Mouse (Mus musculus) embryonic facial prominence, embryonic 11.5 days (tissue): ENCODE measurements around the gene Zmynd8. TPM values are rescaled to one million over a fixed set of nuclear protein-coding genes. Genes with fewer than 3 reads are reported as not detected.

ENCODE experiments used
- ATAC-seq: fragments of 200-750 bp; cut with Nextera tagmentation; replicated peaks from 2 replicates; pipeline ENCODE4 v1.8.0; 2017; ENCODE audit warnings: low read depth; ENCODE audit not compliant: insufficient number of reproducible peaks, low FRiP score, low TSS enrichment
- DNase-seq: peaks from one replicate; pipeline ENCODE4 v3.0.0-alpha.2; 2015; ENCODE audit warnings: low spot score
- H3K27ac ChIP-seq: fragments of 300-500 bp; sonication (generic); replicated peaks from 2 replicates; pipeline ENCODE4 v1.5.1; 2014; ENCODE audit warnings: mild to moderate bottlenecking, low read depth, low read length, control low read depth
- H3K27me3 ChIP-seq: fragments of 300-500 bp; sonication (generic); 2 replicates; pipeline ENCODE4 v1.6.1; 2014; ENCODE audit warnings: mild to moderate bottlenecking, low read length, moderate library complexity, mixed read lengths; ENCODE audit not compliant: control insufficient read depth, insufficient read depth
- H3K36me3 ChIP-seq: fragments of 300-500 bp; sonication (generic); replicated peaks from 2 replicates; pipeline ENCODE4 v1.6.1; 2014; ENCODE audit warnings: low read depth, mild to moderate bottlenecking, low read length, moderate library complexity, mixed read lengths; ENCODE audit not compliant: control insufficient read depth, insufficient read depth
- H3K4me1 ChIP-seq: fragments of 300-500 bp; sonication (generic); 2 replicates; pipeline ENCODE4 v1.6.1; 2014; ENCODE audit warnings: low read length, mixed read lengths; ENCODE audit not compliant: control insufficient read depth, insufficient read depth
- H3K4me2 ChIP-seq: fragments of 300-500 bp; sonication (generic); 2 replicates; pipeline ENCODE4 v1.6.1; 2014; ENCODE audit warnings: low read depth, mild to moderate bottlenecking, control low read depth, low read length, moderate library complexity
- H3K4me3 ChIP-seq: fragments of 300-500 bp; sonication (generic); 2 replicates; pipeline ENCODE4 v1.5.1; 2014; ENCODE audit warnings: low read depth, low read length, control low read depth
- H3K9ac ChIP-seq: fragments of 300-500 bp; sonication (generic); replicated peaks from 2 replicates; pipeline ENCODE4 v1.6.1; 2014; ENCODE audit warnings: mild to moderate bottlenecking, control low read depth, low read length
- H3K9me3 ChIP-seq: fragments of 300-500 bp; sonication (generic); replicated peaks from 2 replicates; pipeline ENCODE4 v1.6.1; 2016; ENCODE audit warnings: mild to moderate bottlenecking, low read length, inconsistent platforms, mixed read lengths; ENCODE audit not compliant: control insufficient read depth
- WGBS: fragments of 180-500 bp; shearing (Covaris S2); extraction: QIAGEN DNeasy Blood & Tissue Kit; methylation state at CpG from one replicate; pipeline ENCODE4 v1.1.7; 2014; 5-methylcytosine and 5-hydroxymethylcytosine counted together
- polyA plus RNA-seq: library from polyadenylated mRNA; unstranded; fragments of >200 nt; fragmentation: Nextera tagmentation; extraction: Ambion mirVana; gene quantifications from 2 replicates; pipeline ENCODE4 v1.2.1, GENCODE M21; 2014

The Zmynd8 gene
- polyA plus RNA-seq, 1 experiment from 2014 or later: 36.8 TPM

- H3K27me3 ChIP-seq: no peaks in the 10 kb centered on the region
- no peaks in the 10 kb centered on the region for H3K4me1 ChIP-seq
- no peak overlapping the region for H3K4me3 ChIP-seq
- DNase-seq (no peak), ATAC-seq (no peak)
- no peak overlapping the region for H3K9ac ChIP-seq
- no peak overlapping the region for H3K27ac ChIP-seq
- no peak overlapping the region for H3K4me2 ChIP-seq
- WGBS: 87% methylated on average over 15 of the region's 15 CpGs
- H3K36me3 ChIP-seq: peaks cover 6% of the 10 kb centered on the region
- H3K9me3 ChIP-seq: no peaks in the 10 kb centered on the region
Measured at GRCm38 (mm10) chr2:165820504-165821095, 78.2 kb downstream of the Zmynd8 start.

DNA sequence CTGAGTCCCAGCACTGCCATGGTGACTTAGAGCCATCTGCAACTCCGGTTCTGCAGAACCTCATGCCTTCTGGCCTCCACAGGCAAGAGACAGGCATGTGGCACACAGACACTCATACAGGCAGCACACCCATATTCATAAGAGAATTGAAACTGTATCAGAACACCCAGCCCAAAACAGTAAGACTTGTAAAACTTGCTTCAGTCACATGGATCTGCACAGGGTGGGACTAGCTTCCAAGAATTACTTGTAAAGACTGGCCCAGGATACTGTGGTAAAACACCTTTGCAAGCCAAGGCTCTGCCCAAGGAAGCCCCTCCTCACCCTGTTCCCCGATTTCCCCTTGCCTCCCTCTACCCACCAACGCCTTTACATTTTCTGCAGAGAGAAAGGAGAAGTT, 78.7 kb downstream of the Zmynd8 start:
- no peak overlapping the region for H3K4me2 ChIP-seq
- no peak for ATAC-seq
- no peak for DNase-seq
- H3K36me3 ChIP-seq: peaks cover 7% of the 10 kb centered on the region
- H3K27me3 ChIP-seq: no peaks in the 10 kb centered on the region
- WGBS: 94% methylated on average over 3 of the region's 3 CpGs
- no peaks in the 10 kb centered on the region for H3K4me1 ChIP-seq
- no peak overlapping the region for H3K9ac ChIP-seq
- no peak overlapping the region for H3K4me3 ChIP-seq
- no peaks in the 10 kb centered on the region for H3K9me3 ChIP-seq
- no peak overlapping the region for H3K27ac ChIP-seq

DNA sequence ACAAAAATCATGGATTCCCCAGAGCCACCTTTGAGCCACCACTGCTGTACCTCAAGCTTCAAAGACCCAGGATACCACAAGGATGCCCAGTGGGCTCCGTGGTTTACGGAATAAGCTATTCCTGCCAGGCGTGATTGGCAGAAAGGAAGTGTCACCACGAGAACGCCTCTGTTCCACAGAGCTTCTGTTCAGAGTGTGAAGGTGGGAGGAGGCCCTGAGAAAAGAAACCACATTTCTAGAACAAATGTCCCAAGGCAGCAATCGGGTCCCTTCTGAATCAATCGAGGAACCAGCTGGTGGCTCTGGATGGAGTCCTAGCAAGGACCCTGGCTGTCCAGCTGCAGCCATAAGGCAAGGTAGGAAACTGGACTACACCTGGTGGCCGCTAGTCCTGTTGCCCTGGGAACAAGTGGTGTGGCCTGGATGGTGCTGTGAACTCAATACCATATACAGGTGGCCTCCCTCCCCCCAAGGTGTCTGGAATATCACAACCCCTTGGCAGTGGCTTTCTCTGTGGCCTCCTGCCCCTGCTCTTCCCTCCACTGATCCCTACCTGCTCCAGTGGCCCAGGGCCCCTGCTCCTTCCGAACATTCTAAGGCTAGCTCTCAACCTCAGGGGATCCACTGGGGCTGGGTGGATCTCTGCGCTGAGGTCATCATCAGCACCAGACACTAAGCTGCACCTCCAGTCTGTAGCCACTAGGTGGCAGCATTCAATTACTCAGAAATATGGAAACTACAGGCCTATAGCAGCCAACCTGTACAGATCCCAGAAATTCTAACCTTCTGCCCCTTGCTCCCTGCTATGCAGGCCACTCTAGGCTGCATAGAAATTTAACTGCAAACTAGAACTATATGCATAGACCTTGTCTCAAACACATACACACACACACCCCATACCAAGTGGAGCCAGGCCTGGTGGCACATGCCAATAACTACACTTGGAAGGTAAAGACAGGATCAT, 79.5 kb downstream of the Zmynd8 start:
- no peaks in the 10 kb centered on the region for H3K27me3 ChIP-seq
- WGBS: 80% methylated on average over 10 of the region's 10 CpGs

DNA sequence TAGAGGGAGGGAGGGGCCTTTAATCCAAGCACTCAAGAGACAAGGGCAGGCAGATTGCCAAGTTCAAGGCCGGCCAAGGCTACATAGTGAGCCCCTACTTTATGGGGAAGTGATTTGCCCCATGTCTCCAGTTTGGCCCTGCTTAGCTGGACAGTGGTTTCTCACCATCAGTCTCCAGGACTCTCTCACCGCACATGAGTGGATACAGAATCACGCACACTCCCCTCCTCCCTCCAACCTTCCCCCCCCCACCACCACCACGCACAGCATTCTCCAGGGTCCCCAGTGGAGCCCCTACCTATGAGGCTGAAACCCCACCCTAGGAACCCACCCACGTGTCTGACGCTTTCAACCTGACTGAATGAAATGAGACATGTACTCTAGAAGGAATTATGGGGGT, 80.2 kb downstream of the Zmynd8 start:
- Histone ChIP-seq H3K9me3 (no peaks in the 10 kb centered on the region), H3K4me3 (no peak overlapping the region), H3K27ac (no peak overlapping the region), H3K4me2 (no peak overlapping the region), H3K9ac (no peak overlapping the region), H3K4me1 (no peaks in the 10 kb centered on the region), H3K36me3 (peaks cover 2% of the 10 kb centered on the region; the same call in 1 of the 2 replicates), H3K27me3 (no peaks in the 10 kb centered on the region)
- DNase-seq: no peak
- WGBS: 98% methylated on average over 6 of the region's 6 CpGs
- no peak for ATAC-seq

More for the DNA sequence above, 79.5 kb downstream of the Zmynd8 start:
- Histone ChIP-seq H3K36me3 (peaks cover 5% of the 10 kb centered on the region), H3K4me1 (no peaks in the 10 kb centered on the region), H3K4me2 (no peak overlapping the region), H3K9ac (no peak overlapping the region), H3K27ac (no peak overlapping the region), H3K4me3 (no peak overlapping the region), H3K9me3 (no peaks in the 10 kb centered on the region)
- DNase-seq (peak; percentile 85), ATAC-seq (peak; percentile 53)

GRCm38 (mm10) chr2:165817437-165817836, 81.4 kb downstream of the Zmynd8 start:
- no peaks in the 10 kb centered on the region for H3K4me1 ChIP-seq
- no peak overlapping the region for H3K27ac ChIP-seq
- WGBS: 95% methylated on average over 10 of the region's 10 CpGs
- H3K9ac ChIP-seq: no peak overlapping the region
- DNase-seq: no peak
- no peak overlapping the region for H3K4me2 ChIP-seq
- H3K9me3 ChIP-seq: no peaks in the 10 kb centered on the region
- ATAC-seq: no peak
- no peaks in the 10 kb centered on the region for H3K27me3 ChIP-seq
- H3K36me3 ChIP-seq: peaks cover 2% of the 10 kb centered on the region; the same call in 1 of the 2 replicates
- no peak overlapping the region for H3K4me3 ChIP-seq

DNA sequence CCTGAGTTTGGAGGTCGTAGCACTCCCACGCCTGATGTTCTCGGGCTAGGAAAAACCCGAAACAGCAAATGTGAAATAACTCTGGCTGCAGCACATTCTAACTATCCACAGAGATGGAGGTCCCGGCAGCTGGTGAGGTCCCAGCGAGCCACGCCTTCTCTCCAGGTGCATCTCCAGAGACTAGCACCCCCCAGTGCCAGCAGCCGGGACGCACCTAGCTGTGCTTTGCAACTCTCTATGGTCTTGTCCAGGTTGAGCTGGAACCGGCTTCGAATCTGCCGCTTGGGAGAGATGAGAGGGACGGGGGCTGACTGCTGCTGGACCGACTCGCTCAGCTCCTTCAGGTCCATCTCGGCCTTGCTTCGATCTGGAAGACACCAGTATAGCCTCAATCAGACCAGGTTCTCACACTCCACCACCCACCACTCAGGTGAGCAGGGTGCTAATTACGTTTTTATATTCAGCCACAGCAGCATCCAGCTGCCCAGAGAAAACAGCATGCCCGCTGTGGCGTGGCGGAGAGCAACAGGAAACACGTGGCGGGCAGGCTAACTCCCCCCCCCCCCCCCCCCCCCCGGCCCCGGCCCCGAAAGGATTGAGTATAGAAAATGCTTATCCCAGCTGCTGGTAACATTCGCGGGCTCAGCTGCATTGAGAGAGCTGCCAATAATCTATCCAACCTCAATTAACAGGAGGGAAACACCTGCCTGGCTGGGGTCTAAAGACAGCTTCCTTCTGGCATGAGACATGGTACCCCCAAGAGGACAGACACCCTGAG, 83.5 kb downstream of the Zmynd8 start:
- DNase-seq (no peak), ATAC-seq (no peak)
- Histone ChIP-seq H3K9ac (no peak overlapping the region), H3K27me3 (no peaks in the 10 kb centered on the region), H3K4me1 (no peaks in the 10 kb centered on the region), H3K27ac (no peak overlapping the region), H3K4me3 (no peak overlapping the region), H3K36me3 (peaks cover 5% of the 10 kb centered on the region; the same call in 1 of the 2 replicates), H3K4me2 (no peak overlapping the region), H3K9me3 (no peaks in the 10 kb centered on the region)
- 88% methylated on average over 26 of the region's 28 CpGs for WGBS

GRCm38 (mm10) chr2:165812889-165813288, 85.9 kb downstream of the Zmynd8 start:
- H3K27me3 ChIP-seq: no peaks in the 10 kb centered on the region
- no peak overlapping the region for H3K27ac ChIP-seq
- no peak overlapping the region for H3K4me3 ChIP-seq
- no peaks in the 10 kb centered on the region for H3K4me1 ChIP-seq
- WGBS: 75% methylated on average over 8 of the region's 8 CpGs
- H3K4me2 ChIP-seq: no peak overlapping the region
- no peaks in the 10 kb centered on the region for H3K9me3 ChIP-seq
- no peak overlapping the region for H3K9ac ChIP-seq
- ATAC-seq (no peak), DNase-seq (no peak)
- H3K36me3 ChIP-seq: peaks cover 7% of the 10 kb centered on the region; the same call in 1 of the 2 replicates
